Mouse (Mus musculus) liver, embryonic 15.5 days (tissue): ENCODE measurements around the gene Ccdc182. TPM values are rescaled to one million over a fixed set of nuclear protein-coding genes. Genes with fewer than 3 reads are reported as not detected.

ENCODE experiments used
- ATAC-seq: fragments of 200-750 bp; cut with Nextera tagmentation; 2 replicates; pipeline ENCODE4 v1.8.0; 2017; ENCODE audit warnings: moderate number of reproducible peaks, mild to moderate bottlenecking, moderate library complexity; ENCODE audit not compliant: insufficient read depth
- H3K27ac ChIP-seq: fragments of 300-500 bp; sonication (generic); replicated peaks from 2 replicates; pipeline ENCODE4 v1.5.1; 2015; ENCODE audit warnings: mild to moderate bottlenecking, inconsistent platforms
- H3K27me3 ChIP-seq: fragments of 300-500 bp; sonication (generic); 2 replicates; pipeline ENCODE4 v1.6.1; 2015; ENCODE audit warnings: mild to moderate bottlenecking, inconsistent platforms
- H3K36me3 ChIP-seq: fragments of 300-500 bp; sonication (generic); replicated peaks from 2 replicates; pipeline ENCODE4 v1.6.1; 2015; ENCODE audit warnings: moderate library complexity, mild to moderate bottlenecking, inconsistent platforms
- H3K4me1 ChIP-seq: fragments of 300-500 bp; sonication (generic); replicated peaks from 2 replicates; pipeline ENCODE4 v1.6.1; 2015; ENCODE audit warnings: inconsistent platforms
- H3K4me2 ChIP-seq: fragments of 300-500 bp; sonication (generic); 2 replicates; pipeline ENCODE4 v1.6.1; 2015; ENCODE audit warnings: moderate library complexity, mild to moderate bottlenecking, inconsistent platforms
- H3K4me3 ChIP-seq: fragments of 300-500 bp; sonication (generic); replicated peaks from 2 replicates; pipeline ENCODE4 v1.5.1; 2015; ENCODE audit warnings: mild to moderate bottlenecking, inconsistent platforms
- H3K9ac ChIP-seq: fragments of 300-500 bp; sonication (generic); 2 replicates; pipeline ENCODE4 v1.6.1; 2015; ENCODE audit warnings: moderate library complexity, mild to moderate bottlenecking, inconsistent platforms
- H3K9me3 ChIP-seq: fragments of 300-500 bp; sonication (generic); replicated peaks from 2 replicates; pipeline ENCODE4 v1.6.1; 2016; ENCODE audit warnings: inconsistent platforms
- WGBS: fragments of 180-500 bp; shearing (Covaris S2); methylation state at CpG from one replicate; pipeline ENCODE4 v1.1.7; 2015; ENCODE audit warnings: mixed read lengths; ENCODE audit not compliant: insufficient replicate concordance; 5-methylcytosine and 5-hydroxymethylcytosine counted together
- polyA plus RNA-seq: library from polyadenylated mRNA; unstranded; fragments of >200 nt; fragmentation: Nextera tagmentation; extraction: Ambion mirVana; gene quantifications from 2 replicates; pipeline ENCODE4 v1.2.1, GENCODE M21; 2015

Gene Ccdc182
- polyA plus RNA-seq, 1 experiment from 2014 or later: not detected

DNA sequence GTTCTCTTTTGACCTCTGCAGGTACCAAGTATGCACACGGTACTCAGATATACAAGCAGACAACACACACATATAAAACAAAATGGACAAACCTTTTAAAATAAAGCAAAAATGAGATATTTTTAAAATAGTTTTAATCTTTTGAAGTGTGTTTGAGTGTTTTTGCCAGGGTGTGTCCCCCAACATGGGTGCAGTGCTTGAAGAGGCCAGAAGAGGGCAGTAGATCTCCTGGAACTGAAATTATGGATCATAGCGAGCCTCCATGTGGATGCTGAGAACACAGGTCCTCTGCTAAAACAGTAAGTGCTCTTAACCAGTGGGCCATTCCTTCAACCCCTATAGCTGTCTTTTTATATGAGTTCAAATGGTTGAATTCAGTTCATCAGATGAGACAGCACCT, 11.3 kb upstream of the Ccdc182 start:
- no peaks in the 10 kb centered on the region for H3K4me1 ChIP-seq
- WGBS: 71% methylated on average over 2 of the region's 2 CpGs
- no peak for ATAC-seq
- H3K9me3 ChIP-seq: no peaks in the 10 kb centered on the region
- no peak overlapping the region for H3K9ac ChIP-seq
- H3K4me2 ChIP-seq: no peak overlapping the region
- peaks cover 4% of the 10 kb centered on the region for H3K27me3 ChIP-seq
- H3K36me3 ChIP-seq: no peaks in the 10 kb centered on the region
- no peak overlapping the region for H3K27ac ChIP-seq
- no peak overlapping the region for H3K4me3 ChIP-seq

- 54% methylated on average over 8 of the region's 8 CpGs for WGBS
- Histone ChIP-seq H3K27ac (no peak overlapping the region), H3K9me3 (no peaks in the 10 kb centered on the region), H3K4me3 (no peak overlapping the region), H3K27me3 (peaks cover 14% of the 10 kb centered on the region), H3K9ac (no peak overlapping the region), H3K4me2 (no peak overlapping the region), H3K36me3 (no peaks in the 10 kb centered on the region), H3K4me1 (no peaks in the 10 kb centered on the region)
- ATAC-seq: no peak
Measured at GRCm38 (mm10) chr11:88286019-88286418, 7.8 kb upstream of the Ccdc182 start.

GRCm38 (mm10) chr11:88288400-88288799, 5.5 kb upstream of the Ccdc182 start:
- no peak overlapping the region for H3K9ac ChIP-seq
- no peak overlapping the region for H3K4me2 ChIP-seq
- H3K9me3 ChIP-seq: no peaks in the 10 kb centered on the region
- H3K4me3 ChIP-seq: no peak overlapping the region
- H3K36me3 ChIP-seq: no peaks in the 10 kb centered on the region
- no peaks in the 10 kb centered on the region for H3K4me1 ChIP-seq
- H3K27me3 ChIP-seq: peaks cover 27% of the 10 kb centered on the region
- no peak for ATAC-seq
- no peak overlapping the region for H3K27ac ChIP-seq
- WGBS: 49% methylated on average over 11 of the region's 11 CpGs

DNA sequence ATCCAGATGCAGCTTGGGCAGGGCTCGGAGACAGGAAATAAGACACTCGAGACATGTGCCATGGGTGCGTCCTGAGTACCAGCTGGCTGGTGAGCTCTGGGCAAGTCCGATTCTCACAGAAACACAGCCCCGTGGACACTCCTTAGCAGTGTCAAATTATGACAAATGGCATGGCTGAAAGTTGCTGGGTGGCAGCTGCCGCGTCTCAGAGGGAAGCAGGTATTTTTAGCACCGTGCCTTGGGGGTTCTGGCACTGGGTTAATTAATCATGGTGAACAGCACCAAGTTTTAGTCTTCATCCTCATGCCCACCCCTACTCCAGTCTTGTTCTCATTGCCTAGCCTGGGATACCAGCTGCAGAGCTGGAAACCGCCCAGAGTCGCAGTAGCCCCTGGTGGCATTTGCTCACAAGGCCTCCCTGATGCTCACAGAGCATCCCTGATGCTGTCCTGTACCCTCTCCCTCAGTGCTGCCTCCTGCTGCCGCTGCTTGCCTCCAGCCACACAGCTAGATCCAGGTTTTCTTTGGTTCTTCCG, 5.0 kb upstream of the Ccdc182 start:
- Histone ChIP-seq H3K4me1 (no peaks in the 10 kb centered on the region), H3K36me3 (no peaks in the 10 kb centered on the region), H3K9me3 (no peaks in the 10 kb centered on the region), H3K27ac (no peak overlapping the region), H3K9ac (no peak overlapping the region), H3K27me3 (peaks cover 32% of the 10 kb centered on the region), H3K4me2 (no peak overlapping the region), H3K4me3 (no peak overlapping the region)
- WGBS: 32% methylated on average over 12 of the region's 12 CpGs
- ATAC-seq: no peak

GRCm38 (mm10) chr11:88291245-88291644, 2.6 kb upstream of the Ccdc182 start:
- Histone ChIP-seq H3K4me3 (no peak overlapping the region), H3K4me2 (no peak overlapping the region), H3K9me3 (no peaks in the 10 kb centered on the region), H3K36me3 (no peaks in the 10 kb centered on the region), H3K27me3 (peaks cover 42% of the 10 kb centered on the region), H3K9ac (no peak overlapping the region), H3K4me1 (peaks cover 5% of the 10 kb centered on the region; the same call in 1 of the 2 replicates), H3K27ac (no peak overlapping the region)
- WGBS: 53% methylated on average over 4 of the region's 4 CpGs
- no peak for ATAC-seq

- ATAC-seq: no peak
- H3K27ac ChIP-seq: no peak overlapping the region
- no peak overlapping the region for H3K4me2 ChIP-seq
- no peaks in the 10 kb centered on the region for H3K36me3 ChIP-seq
- H3K4me1 ChIP-seq: peaks cover 5% of the 10 kb centered on the region
- H3K27me3 ChIP-seq: peaks cover 42% of the 10 kb centered on the region
- 34% methylated on average over 4 of the region's 4 CpGs for WGBS
- no peak overlapping the region for H3K9ac ChIP-seq
- H3K9me3 ChIP-seq: no peaks in the 10 kb centered on the region
- no peak overlapping the region for H3K4me3 ChIP-seq
Measured at GRCm38 (mm10) chr11:88291688-88292087, 2.2 kb upstream of the Ccdc182 start.

DNA sequence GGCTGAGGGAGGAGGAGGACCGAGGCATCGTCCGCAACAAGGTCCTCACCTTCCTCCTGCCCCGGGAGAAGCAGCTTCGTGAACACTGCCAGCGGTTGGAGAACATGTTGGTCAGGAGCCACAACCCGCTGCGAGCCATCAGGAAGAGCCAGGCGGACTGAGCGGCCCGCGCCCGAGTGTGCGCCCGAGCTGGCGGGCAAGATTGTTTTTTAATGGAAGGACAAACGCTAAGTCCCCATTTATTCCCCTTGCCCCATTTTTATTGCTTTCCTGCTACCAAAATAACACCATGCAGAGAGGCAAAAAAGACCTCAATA, 494 bp downstream of the Ccdc182 start:
- no peak overlapping the region for H3K27ac ChIP-seq
- no peak overlapping the region for H3K9ac ChIP-seq
- 24% methylated on average over 17 of the region's 17 CpGs for WGBS
- no peak overlapping the region; the same call in 1 of the 2 replicates for H3K4me3 ChIP-seq
- H3K36me3 ChIP-seq: no peaks in the 10 kb centered on the region
- H3K9me3 ChIP-seq: no peaks in the 10 kb centered on the region
- H3K4me2 ChIP-seq: peak overlapping the region; percentile 30; the same call in 1 of the 2 replicates
- H3K27me3 ChIP-seq: peaks cover 32% of the 10 kb centered on the region
- no peak for ATAC-seq
- H3K4me1 ChIP-seq: peaks cover 5% of the 10 kb centered on the region

GRCm38 (mm10) chr11:88295298-88295697, 1.4 kb downstream of the Ccdc182 start:
- H3K9ac ChIP-seq: no peak overlapping the region
- 62% methylated on average over 5 of the region's 5 CpGs for WGBS
- no peaks in the 10 kb centered on the region for H3K9me3 ChIP-seq
- H3K4me1 ChIP-seq: peaks cover 5% of the 10 kb centered on the region
- no peak overlapping the region for H3K27ac ChIP-seq
- peaks cover 32% of the 10 kb centered on the region for H3K27me3 ChIP-seq
- 0 out of 2 replicates have a peak overlapping the region, but pooled peaks have one; percentile 3 for H3K4me2 ChIP-seq
- H3K4me3 ChIP-seq: no peak overlapping the region
- ATAC-seq: peak; percentile 70
- no peaks in the 10 kb centered on the region for H3K36me3 ChIP-seq

DNA sequence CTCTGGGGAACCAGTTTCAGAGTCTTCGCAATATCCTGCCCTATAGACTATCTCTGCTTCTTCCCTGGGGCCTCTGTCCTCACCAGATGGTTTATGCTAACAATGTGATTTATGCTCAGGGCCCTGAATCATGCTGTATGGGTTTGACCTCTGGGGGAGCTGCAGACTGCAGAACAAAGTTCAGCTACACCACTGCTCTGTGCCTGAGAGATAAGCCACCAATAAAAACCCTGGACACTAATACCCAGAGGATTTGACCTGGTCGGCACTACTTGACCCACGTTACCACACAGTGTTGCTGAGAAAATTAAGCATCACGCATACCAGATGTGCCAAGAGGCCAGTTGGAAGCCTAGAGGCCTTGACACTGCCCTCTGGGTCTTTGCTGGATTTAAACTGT, 3.7 kb downstream of the Ccdc182 start:
- Histone ChIP-seq H3K9me3 (no peaks in the 10 kb centered on the region), H3K4me1 (peaks cover 5% of the 10 kb centered on the region), H3K4me2 (no peak overlapping the region), H3K4me3 (no peak overlapping the region), H3K36me3 (no peaks in the 10 kb centered on the region), H3K27ac (no peak overlapping the region), H3K27me3 (peaks cover 27% of the 10 kb centered on the region), H3K9ac (no peak overlapping the region; the same call in 1 of the 2 replicates)
- WGBS: 49% methylated on average over 4 of the region's 4 CpGs
- ATAC-seq: no peak

- H3K4me3 ChIP-seq: no peak overlapping the region
- WGBS: 63% methylated on average over 4 of the region's 4 CpGs
- no peaks in the 10 kb centered on the region for H3K36me3 ChIP-seq
- peaks cover 5% of the 10 kb centered on the region for H3K4me1 ChIP-seq
- H3K27ac ChIP-seq: no peak overlapping the region
- no peak overlapping the region for H3K9ac ChIP-seq
- no peaks in the 10 kb centered on the region for H3K9me3 ChIP-seq
- no peak overlapping the region for H3K4me2 ChIP-seq
- no peak for ATAC-seq
- H3K27me3 ChIP-seq: peaks cover 9% of the 10 kb centered on the region
Measured at GRCm38 (mm10) chr11:88299345-88299744, 5.5 kb downstream of the Ccdc182 start.

DNA sequence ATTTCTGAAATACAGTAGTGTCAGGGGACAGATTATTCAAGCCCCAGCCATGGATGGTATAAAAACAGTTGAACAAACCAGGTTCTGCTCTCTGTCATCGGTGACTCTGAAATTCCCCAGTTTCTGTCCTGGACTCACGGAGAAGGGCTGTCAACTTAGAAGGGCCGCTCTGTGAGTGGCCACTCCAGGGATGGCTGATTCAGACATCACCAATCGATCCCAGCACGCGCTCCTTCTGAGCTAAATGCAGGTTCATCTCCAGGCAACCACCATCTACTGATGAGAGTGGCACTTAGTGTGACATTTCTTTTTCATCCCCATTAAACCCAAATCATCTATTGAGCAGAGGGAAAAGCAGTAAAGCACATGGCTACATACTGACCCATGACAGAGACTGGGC, 7.8 kb downstream of the Ccdc182 start:
- H3K9me3 ChIP-seq: no peaks in the 10 kb centered on the region
- no peak overlapping the region for H3K9ac ChIP-seq
- no peak overlapping the region for H3K4me3 ChIP-seq
- no peaks in the 10 kb centered on the region; the same call in 1 of the 2 replicates for H3K4me1 ChIP-seq
- no peaks in the 10 kb centered on the region for H3K36me3 ChIP-seq
- no peak overlapping the region for H3K27ac ChIP-seq
- H3K27me3 ChIP-seq: no peaks in the 10 kb centered on the region
- H3K4me2 ChIP-seq: no peak overlapping the region
- no peak for ATAC-seq
- 55% methylated on average over 6 of the region's 6 CpGs for WGBS

DNA sequence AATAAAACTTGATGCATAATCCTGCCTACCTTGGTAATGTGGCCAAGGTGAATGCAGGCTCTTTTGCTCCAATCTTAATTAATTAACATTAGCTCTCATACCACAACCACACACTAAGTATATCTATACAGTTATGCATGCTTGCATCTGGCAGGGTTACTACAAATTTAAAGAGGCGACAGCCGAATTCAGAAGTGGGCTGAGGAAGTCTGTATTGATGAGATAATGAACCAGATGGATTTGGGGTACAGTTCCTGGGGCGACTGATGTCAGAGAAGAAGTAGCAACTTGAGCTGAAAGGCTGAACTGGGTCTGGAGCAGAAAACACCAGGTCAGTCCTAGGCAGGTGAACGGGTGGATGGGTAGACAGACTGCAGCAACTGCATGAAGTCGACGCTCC, 11.9 kb downstream of the Ccdc182 start:
- H3K36me3 ChIP-seq: no peaks in the 10 kb centered on the region
- no peaks in the 10 kb centered on the region for H3K4me1 ChIP-seq
- H3K27ac ChIP-seq: no peak overlapping the region
- no peak overlapping the region for H3K4me3 ChIP-seq
- H3K4me2 ChIP-seq: no peak overlapping the region
- no peak overlapping the region for H3K9ac ChIP-seq
- ATAC-seq: no peak
- no peaks in the 10 kb centered on the region for H3K9me3 ChIP-seq
- H3K27me3 ChIP-seq: no peaks in the 10 kb centered on the region
- 33% methylated on average over 6 of the region's 6 CpGs for WGBS
